Mouse (Mus musculus) forebrain, embryonic 12.5 days (tissue): Measurements from ENCODE around the gene Zfp777. TPM values are rescaled to one million over a fixed set of nuclear protein-coding genes. Genes with fewer than 3 reads are reported as not detected.
A peak's percentile ranks its signal among the peaks of the same experiment; 100 is the strongest.

Experiments used
- ATAC-seq: fragments of 200-750 bp; cut with Nextera tagmentation; 2 replicates; pipeline ENCODE4 v1.8.0; 2017; ENCODE audit warnings: moderate TSS enrichment; ENCODE audit not compliant: low FRiP score
- H3K27ac ChIP-seq: fragments of 300-500 bp; sonication (generic); 2 replicates; pipeline ENCODE4 v1.5.1; 2016; ENCODE audit warnings: mild to moderate bottlenecking
- H3K27me3 ChIP-seq: fragments of 300-500 bp; sonication (generic); 2 replicates; pipeline ENCODE4 v1.6.1; 2016; ENCODE audit warnings: mild to moderate bottlenecking
- H3K36me3 ChIP-seq: fragments of 300-500 bp; sonication (generic); replicated peaks from 2 replicates; pipeline ENCODE4 v1.6.1; 2016; ENCODE audit warnings: mild to moderate bottlenecking
- H3K4me1 ChIP-seq: fragments of 300-500 bp; sonication (generic); 2 replicates; pipeline ENCODE4 v1.6.1; 2016
- H3K4me2 ChIP-seq: fragments of 300-500 bp; sonication (generic); 2 replicates; pipeline ENCODE4 v1.6.1; 2016; ENCODE audit warnings: mild to moderate bottlenecking, moderate library complexity
- H3K4me3 ChIP-seq: fragments of 300-500 bp; sonication (generic); replicated peaks from 2 replicates; pipeline ENCODE4 v1.5.1; 2016; ENCODE audit warnings: mild to moderate bottlenecking
- H3K9ac ChIP-seq: fragments of 300-500 bp; sonication (generic); 2 replicates; pipeline ENCODE4 v1.6.1; 2016; ENCODE audit warnings: mild to moderate bottlenecking
- H3K9me3 ChIP-seq: fragments of 300-500 bp; sonication (generic); 2 replicates; pipeline ENCODE4 v1.6.1; 2016
- WGBS: fragments of 180-500 bp; shearing (Covaris S2); methylation state at CpG from one replicate; pipeline ENCODE4 v1.1.7; 2016; 5-methylcytosine and 5-hydroxymethylcytosine counted together
- polyA plus RNA-seq: library from polyadenylated mRNA; unstranded; fragments of >200 nt; fragmentation: Nextera tagmentation; extraction: Ambion mirVana; gene quantifications from 2 replicates; pipeline ENCODE4 v1.2.1, GENCODE M21; 2016

Zfp777 gene
- polyA plus RNA-seq = 10.8 and 11.8 TPM in 2 replicates

DNA sequence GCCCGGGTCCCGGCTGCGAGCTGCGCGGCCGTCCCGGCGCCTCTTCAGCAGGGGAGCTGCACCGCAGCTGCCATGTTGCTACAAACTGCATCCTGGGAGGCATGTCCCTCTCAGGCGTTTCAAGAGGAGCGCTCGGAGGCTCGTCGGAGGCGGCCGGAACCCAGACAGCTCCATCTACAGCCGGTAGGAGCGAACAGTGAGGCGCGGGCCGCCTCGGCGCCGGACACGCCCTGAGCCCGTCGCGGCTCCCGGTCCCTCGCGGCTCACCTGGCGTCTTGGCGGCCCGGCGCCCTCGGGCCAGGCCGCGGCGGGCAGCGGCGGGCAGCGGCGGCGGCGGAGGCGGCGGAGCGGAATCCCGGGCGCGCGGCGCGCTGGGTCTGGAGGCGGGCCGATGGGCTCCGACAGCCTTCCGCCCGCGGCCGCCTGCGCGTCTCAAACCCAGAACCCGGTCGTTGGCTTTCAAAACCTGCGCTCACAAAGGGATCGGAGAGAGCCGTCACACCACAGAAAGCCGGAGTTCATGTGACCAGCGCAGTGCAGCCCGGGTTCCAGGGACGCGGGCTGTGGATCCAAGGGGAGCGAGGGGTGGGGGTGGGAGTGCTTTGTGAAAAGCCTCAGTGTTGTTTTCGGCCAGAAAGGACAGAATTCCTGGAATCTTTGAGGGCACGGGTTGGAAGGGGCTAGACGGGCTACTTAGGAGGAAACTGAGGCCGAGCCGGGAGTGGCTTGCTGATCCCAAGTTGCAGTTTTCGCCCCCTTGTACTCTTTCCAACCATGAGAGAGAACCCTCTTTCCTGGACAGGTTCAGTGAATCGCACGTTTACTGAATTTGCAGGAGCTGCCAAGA is at the start of gene Zfp777:
TSS of gene Zfp777 (minus strand) at position 486 of the 847 bp plus-strand sequence.
- H3K4me2 ChIP-seq = peak within 1 kb of the TSS; percentile 64
- H3K9me3 ChIP-seq = no peaks in the 10 kb centered on the region
- H3K9ac ChIP-seq = peak within 1 kb of the TSS; percentile 87
- H3K27ac ChIP-seq = peak within 1 kb of the TSS; percentile 94
- WGBS = under 1% methylated on average over 68 of the region's 82 CpGs
- H3K27me3 ChIP-seq = no peaks in the 10 kb centered on the region
- H3K36me3 ChIP-seq = peaks cover 12% of the 10 kb centered on the region
- H3K4me1 ChIP-seq = peaks cover 13% of the 10 kb centered on the region
- peak; percentile 88 for ATAC-seq
- H3K4me3 ChIP-seq = peak within 1 kb of the TSS; percentile 83

DNA sequence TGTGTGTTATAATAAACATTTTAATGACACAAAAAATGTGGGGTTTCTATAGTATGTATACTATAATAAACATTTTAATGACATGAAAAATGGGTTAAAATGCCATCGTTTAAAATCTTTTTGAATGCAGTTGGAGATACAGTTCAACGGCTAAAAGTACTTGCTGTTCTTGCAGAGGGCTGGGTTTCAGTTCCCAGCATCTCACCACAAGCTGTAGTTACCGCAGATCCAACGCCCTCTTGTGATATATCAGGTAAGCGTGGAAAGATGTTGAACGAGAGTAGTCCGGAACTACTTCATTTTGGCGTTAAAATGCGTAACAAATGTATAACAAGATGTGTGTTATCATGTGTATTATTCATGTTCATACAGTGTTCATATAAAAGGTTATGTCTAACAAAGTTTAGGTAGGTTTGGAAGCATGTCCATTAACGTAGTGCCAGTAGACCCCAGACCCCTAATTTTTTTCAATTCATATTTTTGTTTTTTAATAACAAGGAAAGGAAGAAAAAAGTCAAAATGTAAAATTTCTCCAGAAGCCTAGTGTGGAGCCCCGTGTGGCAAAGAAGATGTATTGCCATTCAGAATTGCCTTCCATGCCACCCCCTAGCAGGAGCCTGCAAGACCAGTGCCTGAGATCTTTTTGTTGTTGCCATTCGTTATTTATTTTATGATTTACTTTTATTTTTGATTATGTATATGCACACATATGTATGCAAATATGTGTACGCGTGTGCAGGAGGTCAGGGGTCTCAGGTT is 38.4 kb upstream of the Zfp777 start:
- peaks cover 10% of the 10 kb centered on the region for H3K4me1 ChIP-seq
- peak overlapping the region; percentile 70 for H3K4me2 ChIP-seq
- H3K27me3 ChIP-seq = no peaks in the 10 kb centered on the region
- ATAC-seq = no peak
- H3K4me3 ChIP-seq = 0 out of 2 replicates have a peak overlapping the region, but pooled peaks have one; percentile 85
- peaks cover 16% of the 10 kb centered on the region for H3K36me3 ChIP-seq
- no peak overlapping the region for H3K9ac ChIP-seq
- no peaks in the 10 kb centered on the region for H3K9me3 ChIP-seq
- 40% methylated on average over 14 of the region's 14 CpGs for WGBS
- no peak overlapping the region for H3K27ac ChIP-seq

DNA sequence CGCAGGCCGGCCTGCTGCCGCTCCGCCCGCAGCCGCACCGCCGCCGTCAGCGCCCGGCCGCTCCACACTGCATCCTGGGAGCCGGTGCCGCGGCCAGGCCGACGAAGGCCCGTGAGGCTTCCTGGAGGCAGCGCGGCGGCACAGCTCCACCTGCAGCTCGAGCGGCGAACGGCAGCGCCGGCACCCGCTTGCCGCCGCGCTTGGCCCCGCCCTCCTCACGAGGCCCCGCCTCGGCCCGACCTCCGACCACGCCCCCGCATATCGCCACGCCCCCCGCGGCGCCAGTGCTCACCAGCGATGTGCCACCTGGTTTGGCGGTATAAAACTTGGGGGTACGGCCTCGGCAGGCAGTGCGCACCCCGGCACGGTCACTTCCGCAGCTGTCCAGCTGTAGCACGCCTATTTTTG is 37.8 kb upstream of the Zfp777 start, which contains the start of gene Zfp746:
TSS of gene Zfp746 (minus strand) at position 123 of the 408 bp plus-strand sequence.
- under 1% methylated on average over 42 of the region's 53 CpGs for WGBS
- peak within 1 kb of the TSS; percentile 97 for H3K9ac ChIP-seq
- peak within 1 kb of the TSS; percentile 85 for H3K4me3 ChIP-seq
- ATAC-seq = peak; percentile 95
- H3K4me1 ChIP-seq = peaks cover 10% of the 10 kb centered on the region
- H3K36me3 ChIP-seq = peaks cover 22% of the 10 kb centered on the region
- no peaks in the 10 kb centered on the region for H3K9me3 ChIP-seq
- H3K27ac ChIP-seq = peak within 1 kb of the TSS; percentile 93
- no peaks in the 10 kb centered on the region for H3K27me3 ChIP-seq
- H3K4me2 ChIP-seq = peak within 1 kb of the TSS; percentile 70

DNA sequence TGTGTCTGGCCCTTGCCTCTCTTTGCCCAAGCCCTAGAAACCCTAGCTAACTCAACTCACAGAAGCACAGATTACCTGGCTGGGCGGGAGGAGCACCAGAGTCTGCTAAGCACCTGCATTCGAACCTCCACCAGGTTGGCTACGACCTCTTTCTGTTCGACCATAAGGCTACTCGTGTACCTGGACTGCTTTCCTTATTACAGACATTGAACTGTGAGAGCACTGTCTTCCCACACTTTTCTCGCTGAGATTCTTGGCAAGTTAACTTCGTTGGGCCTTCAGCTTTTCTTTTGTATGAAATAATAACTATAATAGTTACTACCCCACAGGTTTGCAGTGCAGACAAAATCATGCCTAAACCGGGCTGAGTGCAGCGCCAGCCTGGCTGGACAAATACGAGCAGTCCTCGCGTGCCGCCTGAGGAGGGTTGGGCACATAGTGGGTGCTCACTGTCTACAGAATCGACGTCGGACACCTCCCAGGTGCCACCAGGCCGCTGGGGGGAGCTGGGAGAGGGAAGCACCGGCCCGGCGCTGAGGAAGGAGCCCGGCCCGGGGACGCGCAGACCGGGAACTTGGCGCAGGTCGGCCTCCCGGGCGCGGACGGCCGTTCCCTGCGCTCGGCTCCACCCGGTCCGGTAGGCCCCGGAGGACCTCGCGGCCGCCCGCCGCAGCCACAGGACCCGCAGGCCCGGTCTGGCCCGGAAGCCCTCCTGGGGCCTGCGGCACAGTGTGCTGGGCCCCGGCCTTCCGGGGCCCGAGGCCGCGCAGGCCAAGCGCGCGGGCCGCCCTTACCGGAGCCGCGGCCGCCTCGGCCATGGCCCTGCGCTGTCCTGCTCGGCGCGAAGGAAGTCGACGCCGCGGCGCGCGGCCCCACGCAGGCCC is 37.1 kb upstream of the Zfp777 start:
- H3K4me3 ChIP-seq = peak overlapping the region; percentile 85
- H3K9ac ChIP-seq = peak overlapping the region; percentile 97
- peaks cover 10% of the 10 kb centered on the region for H3K4me1 ChIP-seq
- peak overlapping the region; percentile 93 for H3K27ac ChIP-seq
- no peaks in the 10 kb centered on the region for H3K27me3 ChIP-seq
- peak overlapping the region; percentile 70 for H3K4me2 ChIP-seq
- no peaks in the 10 kb centered on the region for H3K9me3 ChIP-seq
- 4% methylated on average over 46 of the region's 72 CpGs for WGBS
- H3K36me3 ChIP-seq = peaks cover 29% of the 10 kb centered on the region
- ATAC-seq = peak; percentile 91

DNA sequence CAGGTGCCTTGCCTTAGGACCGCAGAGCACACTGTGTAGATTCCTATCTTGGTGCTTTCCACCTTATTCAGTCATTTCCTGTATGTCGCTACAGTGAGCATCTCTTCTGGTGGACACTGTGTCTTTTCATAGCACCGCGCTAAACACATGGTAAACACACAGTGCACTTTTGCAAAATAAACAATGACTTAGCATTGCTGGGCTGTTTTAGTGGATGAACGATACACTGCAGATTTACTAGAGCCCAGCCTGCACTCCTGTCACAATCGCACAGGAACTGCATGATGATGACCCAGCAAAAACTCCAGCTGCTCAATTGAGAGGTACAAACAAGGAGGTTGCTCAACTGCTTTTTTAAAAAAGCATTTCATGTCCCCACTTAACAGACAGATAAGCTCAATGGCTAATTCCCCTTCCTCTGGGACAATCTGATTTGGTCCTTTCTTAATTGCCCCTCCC is 35.1 kb upstream of the Zfp777 start:
- Histone ChIP-seq H3K4me1 (peaks cover 10% of the 10 kb centered on the region), H3K4me3 (no peak overlapping the region), H3K9ac (no peak overlapping the region), H3K27me3 (no peaks in the 10 kb centered on the region), H3K27ac (no peak overlapping the region), H3K4me2 (no peak overlapping the region), H3K9me3 (no peaks in the 10 kb centered on the region), H3K36me3 (peaks cover 49% of the 10 kb centered on the region)
- WGBS = 95% methylated on average over 6 of the region's 6 CpGs
- ATAC-seq = no peak

DNA sequence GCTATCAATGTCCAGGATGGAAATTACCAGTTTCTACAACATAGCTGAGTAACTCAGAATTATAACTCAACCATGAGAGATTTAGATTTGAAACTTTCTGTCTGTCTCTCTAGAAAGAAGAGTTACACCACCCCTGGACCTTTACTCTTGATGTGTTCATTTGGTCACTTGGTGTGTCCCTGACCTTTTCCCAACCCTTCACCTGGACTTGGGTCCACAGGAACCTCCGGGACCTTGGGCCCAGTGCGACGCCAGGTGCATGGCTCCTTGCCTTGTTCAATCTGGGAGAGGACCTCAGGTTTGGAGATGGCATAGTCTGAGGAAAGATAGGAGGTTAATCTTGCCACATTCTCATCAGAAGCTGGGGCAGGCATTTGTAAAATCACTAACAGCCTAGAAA is 33.2 kb upstream of the Zfp777 start:
- Histone ChIP-seq H3K27ac (no peak overlapping the region), H3K4me3 (no peak overlapping the region), H3K27me3 (no peaks in the 10 kb centered on the region), H3K9me3 (no peaks in the 10 kb centered on the region), H3K4me2 (no peak overlapping the region), H3K9ac (no peak overlapping the region), H3K36me3 (peaks cover 66% of the 10 kb centered on the region), H3K4me1 (peaks cover 10% of the 10 kb centered on the region)
- WGBS = 99% methylated on average over 3 of the region's 3 CpGs
- ATAC-seq = no peak

DNA sequence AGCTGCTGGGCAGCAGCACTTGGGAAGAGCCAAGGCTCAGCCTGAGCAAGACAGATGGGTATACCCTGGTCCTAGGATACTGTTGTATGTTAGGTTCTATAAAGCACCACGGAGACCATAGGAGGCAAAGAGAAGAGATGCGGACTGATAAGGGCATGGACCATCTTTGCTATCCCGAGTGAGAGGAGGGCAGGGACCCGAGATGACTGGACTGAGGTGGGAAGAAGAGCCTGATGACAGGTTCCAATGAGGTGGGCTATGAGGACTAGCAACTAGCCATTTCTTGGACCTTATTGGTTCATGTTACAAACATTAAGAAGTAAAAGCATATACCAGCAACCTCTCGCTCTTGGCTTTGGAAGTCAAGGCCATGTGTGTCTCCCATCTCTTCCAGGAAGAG is 32.3 kb upstream of the Zfp777 start:
- no peaks in the 10 kb centered on the region for H3K27me3 ChIP-seq
- no peak for ATAC-seq
- peaks cover 10% of the 10 kb centered on the region for H3K4me1 ChIP-seq
- H3K36me3 ChIP-seq = peaks cover 74% of the 10 kb centered on the region
- H3K9ac ChIP-seq = no peak overlapping the region
- no peak overlapping the region for H3K4me2 ChIP-seq
- H3K27ac ChIP-seq = no peak overlapping the region
- H3K4me3 ChIP-seq = no peak overlapping the region
- 91% methylated on average over 5 of the region's 5 CpGs for WGBS
- H3K9me3 ChIP-seq = no peaks in the 10 kb centered on the region

DNA sequence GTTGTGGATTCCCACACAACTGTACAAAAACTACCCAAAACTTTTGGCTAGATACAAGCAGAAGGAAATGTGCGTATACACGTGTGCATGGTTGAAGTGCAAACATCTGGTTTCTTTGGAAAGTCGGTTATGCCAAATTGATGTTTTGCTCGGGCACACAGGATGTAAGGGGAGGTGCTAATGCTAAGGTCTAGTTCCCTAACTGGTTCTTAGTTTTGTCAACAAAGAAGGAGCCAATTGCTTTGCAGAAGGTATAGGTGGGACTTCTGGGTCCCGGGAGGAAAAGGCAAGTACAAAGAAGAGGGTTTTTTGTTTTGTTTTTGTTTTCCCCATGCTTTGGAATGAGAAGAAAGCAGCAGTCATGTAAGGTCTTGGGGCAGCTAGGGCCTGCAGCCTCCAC is 24.6 kb upstream of the Zfp777 start:
- Histone ChIP-seq H3K9me3 (no peaks in the 10 kb centered on the region), H3K27me3 (no peaks in the 10 kb centered on the region), H3K4me3 (no peak overlapping the region), H3K4me1 (no peaks in the 10 kb centered on the region), H3K9ac (no peak overlapping the region), H3K36me3 (peaks cover 69% of the 10 kb centered on the region), H3K27ac (no peak overlapping the region), H3K4me2 (no peak overlapping the region)
- 87% methylated on average over 5 of the region's 5 CpGs for WGBS
- ATAC-seq = no peak

DNA sequence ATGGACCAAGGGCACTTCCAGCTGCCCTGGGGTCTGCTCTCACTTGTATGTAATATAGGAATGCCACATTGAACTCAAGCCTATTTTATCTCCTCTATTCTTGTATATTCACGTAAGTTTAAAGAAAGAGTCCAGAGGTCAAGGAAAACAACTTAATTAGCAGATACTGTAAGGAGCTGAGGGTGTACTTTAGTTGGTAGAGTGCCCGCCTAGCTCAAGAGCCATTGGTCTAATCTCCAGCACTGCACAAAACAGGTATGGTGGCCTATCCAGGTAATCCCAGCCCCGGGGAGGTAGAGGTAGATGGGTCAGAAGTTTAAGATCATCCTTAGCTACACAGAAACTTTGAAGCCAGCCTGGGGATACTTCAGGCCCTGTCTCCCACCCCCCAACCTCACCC is 18.8 kb upstream of the Zfp777 start:
- WGBS = 89% methylated on average over 3 of the region's 3 CpGs
- Histone ChIP-seq H3K4me2 (no peak overlapping the region), H3K9ac (no peak overlapping the region), H3K4me3 (no peak overlapping the region), H3K4me1 (no peaks in the 10 kb centered on the region), H3K27ac (no peak overlapping the region), H3K9me3 (no peaks in the 10 kb centered on the region), H3K36me3 (peaks cover 73% of the 10 kb centered on the region), H3K27me3 (no peaks in the 10 kb centered on the region)
- ATAC-seq = no peak

DNA sequence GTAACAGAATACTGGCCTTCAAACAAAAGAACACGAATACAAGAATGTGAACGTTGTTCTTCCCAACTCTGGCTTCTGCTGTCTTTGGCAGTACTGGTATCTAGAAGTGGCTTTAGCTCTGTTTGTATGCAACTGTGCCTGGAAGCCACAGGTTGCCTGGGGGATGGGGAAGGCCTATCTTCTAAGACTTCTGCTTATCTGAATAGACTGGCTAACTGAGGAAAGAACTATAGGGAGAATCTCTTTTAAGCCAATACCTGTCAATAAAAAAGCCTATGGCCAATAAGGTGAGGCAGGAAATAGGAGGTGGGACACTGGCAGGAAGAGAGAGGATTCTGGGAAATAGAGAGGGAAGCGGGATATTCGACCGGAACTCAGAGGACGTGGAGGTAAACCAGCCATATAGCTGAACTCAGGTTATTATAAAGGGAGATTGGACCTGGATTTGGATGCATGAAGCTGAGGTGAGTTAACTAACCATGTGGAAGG is 16.9 kb upstream of the Zfp777 start:
- no peaks in the 10 kb centered on the region for H3K9me3 ChIP-seq
- H3K27me3 ChIP-seq = no peaks in the 10 kb centered on the region
- no peak overlapping the region for H3K9ac ChIP-seq
- 97% methylated on average over 6 of the region's 6 CpGs for WGBS
- H3K4me3 ChIP-seq = no peak overlapping the region
- peaks cover 71% of the 10 kb centered on the region for H3K36me3 ChIP-seq
- H3K4me1 ChIP-seq = no peaks in the 10 kb centered on the region
- no peak overlapping the region for H3K4me2 ChIP-seq
- ATAC-seq = no peak
- H3K27ac ChIP-seq = no peak overlapping the region

DNA sequence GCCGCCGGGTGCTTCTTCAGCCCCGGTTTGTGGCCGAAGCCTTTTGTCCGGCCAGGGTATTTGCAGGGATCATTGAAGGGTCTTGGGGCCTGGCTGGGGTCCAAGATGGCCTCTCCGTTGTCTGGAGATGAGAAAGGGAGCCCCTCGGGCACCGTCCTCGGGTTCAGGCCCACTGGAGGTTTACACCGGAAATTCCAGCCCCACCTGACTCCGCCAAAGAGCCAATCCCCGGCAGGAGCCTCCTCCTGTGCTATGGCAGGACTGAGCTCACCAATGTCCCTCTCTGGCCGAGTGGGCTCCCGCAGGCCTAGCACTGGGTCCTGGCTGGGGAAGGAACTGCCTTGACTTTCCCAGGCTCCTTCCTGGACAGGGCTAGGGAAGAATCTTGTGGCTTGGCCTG is 15.7 kb upstream of the Zfp777 start:
- no peaks in the 10 kb centered on the region for H3K9me3 ChIP-seq
- no peaks in the 10 kb centered on the region for H3K4me1 ChIP-seq
- no peak for ATAC-seq
- no peak overlapping the region for H3K4me2 ChIP-seq
- H3K9ac ChIP-seq = no peak overlapping the region
- H3K4me3 ChIP-seq = no peak overlapping the region
- no peak overlapping the region for H3K27ac ChIP-seq
- WGBS = 94% methylated on average over 14 of the region's 14 CpGs
- H3K36me3 ChIP-seq = peaks cover 69% of the 10 kb centered on the region
- no peaks in the 10 kb centered on the region for H3K27me3 ChIP-seq
